Comparison of ENCODE assay signal across 20 mouse cellular contexts in genomic region chr10:41594433-41594832, GRCm38 (mm10).
DNase-seq lines count a peak whose midpoint lies in the region; ATAC-seq and TF ChIP-seq lines count a peak whose summit lies in the region.
"Had no signal": no experiment of that assay in that cellular context is flagged by ENCODE, and none has a peak within 500 bp of the region (broad histone marks: within the 10 kb centered on the region; RNA-seq: fewer than 3 reads in every experiment).

No protein-coding gene starts in this region.

- DNase-seq in forebrain, postnatal 0 days: no peak
- DNase-seq in forebrain, embryonic 11.5 days (ENCODE audit: low spot score): no peak
- no peak for DNase-seq in heart, adult 8-10 months (ENCODE audit: low spot score)
- no peak for DNase-seq in lung, adult 18-20 months
- no peak for DNase-seq in layer of hippocampus, postnatal 10 days (ENCODE audit: low spot score in 2 of 2)
- DNase-seq: adrenal gland, postnatal 10 days; cerebellum, adult 9-11 months; kidney, adult 8-10 months; thymus, postnatal 25 days had no signal

- no peaks in the 10 kb centered on the region for H3K4me1 ChIP-seq in forebrain, postnatal 0 days (ENCODE audit: insufficient read depth)
- no peaks in the 10 kb centered on the region for H3K4me1 ChIP-seq in forebrain, embryonic 11.5 days (replicated peaks; ENCODE audit: control insufficient read depth, insufficient read depth, low read length)
- peaks cover 34% of the 10 kb centered on the region for H3K4me1 ChIP-seq in heart, embryonic 16.5 days (ENCODE audit: control insufficient read depth, insufficient read depth, low read length)
- H3K4me1 ChIP-seq in lung, embryonic 16.5 days (replicated peaks; ENCODE audit: control insufficient read depth, insufficient read depth, low read length): peaks cover 10% of the 10 kb centered on the region
- H3K4me1 ChIP-seq: neural tube, embryonic 15.5 days had no signal

- no peak for TF ChIP-seq CTCF in forebrain, postnatal 0 days (IDR thresholded peaks at IDR 0.05; ENCODE audit: low read depth)

- peak; percentile 2; the same call in 1 of the 2 replicates for ATAC-seq in forebrain, postnatal 0 days
- no peak for ATAC-seq in forebrain, embryonic 11.5 days (replicated peaks; ENCODE audit: low FRiP score)
- no peak for ATAC-seq in heart, embryonic 16.5 days (replicated peaks; ENCODE audit: extremely low read depth, insufficient read depth, low FRiP score)
- no peak for ATAC-seq in lung, embryonic 16.5 days (ENCODE audit: low read depth)
- ATAC-seq: midbrain, embryonic 16.5 days had no signal

- H3K27me3 ChIP-seq in forebrain, postnatal 0 days (ENCODE audit: insufficient read depth, low read length): no peaks in the 10 kb centered on the region
- no peaks in the 10 kb centered on the region for H3K27me3 ChIP-seq in forebrain, embryonic 11.5 days (ENCODE audit: control insufficient read depth, insufficient read depth, low read length)
- no peaks in the 10 kb centered on the region for H3K27me3 ChIP-seq in heart, embryonic 16.5 days (ENCODE audit: control insufficient read depth, insufficient read depth, low read length)
- no peaks in the 10 kb centered on the region for H3K27me3 ChIP-seq in lung, embryonic 16.5 days (ENCODE audit: control insufficient read depth, insufficient read depth, low read depth, low read length)
- H3K27me3 ChIP-seq: limb, embryonic 12.5 days; megakaryocyte, embryonic 14.5 days; neural tube, embryonic 15.5 days had no signal

- H3K27ac ChIP-seq in forebrain, postnatal 0 days (ENCODE audit: low read depth, low read length): no peak overlapping the region
- H3K27ac ChIP-seq in forebrain, embryonic 11.5 days (ENCODE audit: low read depth, low read length): no peak overlapping the region
- peak overlapping the region; percentile 95 for H3K27ac ChIP-seq in heart, embryonic 16.5 days (ENCODE audit: low read length)
- H3K27ac ChIP-seq in lung, embryonic 16.5 days (ENCODE audit: low read length): peak overlapping the region; percentile 37; the same call in 1 of the 2 replicates
- H3K27ac ChIP-seq: forebrain, embryonic 10.5 days; heart, adult 2 months; hindbrain, embryonic 14.5 days; liver, embryonic 14.5 days; neural tube, embryonic 15.5 days had no signal

- no peaks in the 10 kb centered on the region for H3K36me3 ChIP-seq in forebrain, postnatal 0 days (ENCODE audit: insufficient read depth)
- H3K36me3 ChIP-seq in forebrain, embryonic 11.5 days (ENCODE audit: control insufficient read depth, insufficient read depth, low read length): no peaks in the 10 kb centered on the region
- no peaks in the 10 kb centered on the region for H3K36me3 ChIP-seq in heart, embryonic 16.5 days (ENCODE audit: control insufficient read depth, insufficient read depth)
- no peaks in the 10 kb centered on the region for H3K36me3 ChIP-seq in lung, embryonic 16.5 days (ENCODE audit: control insufficient read depth, insufficient read depth, low read length)
- H3K36me3 ChIP-seq: forebrain, embryonic 10.5 days; G1E; limb, embryonic 12.5 days; neural tube, embryonic 15.5 days had no signal

- no peak overlapping the region for H3K4me2 ChIP-seq in forebrain, postnatal 0 days (ENCODE audit: low read depth)
- H3K4me2 ChIP-seq in forebrain, embryonic 11.5 days (ENCODE audit: low read depth, low read length, severe bottlenecking): no peak overlapping the region
- no peak overlapping the region for H3K4me2 ChIP-seq in heart, embryonic 16.5 days (ENCODE audit: low read depth, low read length)
- H3K4me2 ChIP-seq in lung, embryonic 16.5 days (ENCODE audit: low read depth, low read length): no peak overlapping the region
- H3K4me2 ChIP-seq: hindbrain, embryonic 14.5 days; limb, embryonic 12.5 days; neural tube, embryonic 15.5 days had no signal

- H3K4me3 ChIP-seq in forebrain, postnatal 0 days (ENCODE audit: low read depth, low read length): no peak overlapping the region
- no peak overlapping the region for H3K4me3 ChIP-seq in forebrain, embryonic 11.5 days (ENCODE audit: low read depth, low read length)
- no peak overlapping the region for H3K4me3 ChIP-seq in heart, embryonic 16.5 days (ENCODE audit: low read length)
- H3K4me3 ChIP-seq in lung, embryonic 16.5 days (ENCODE audit: low read length): no peak overlapping the region
- H3K4me3 ChIP-seq: forebrain, embryonic 10.5 days; heart, adult 2 months; limb, embryonic 12.5 days; neural tube, embryonic 15.5 days had no signal

- H3K9me3 ChIP-seq in forebrain, postnatal 0 days (ENCODE audit: low read length): no peaks in the 10 kb centered on the region
- no peaks in the 10 kb centered on the region for H3K9me3 ChIP-seq in forebrain, embryonic 11.5 days (ENCODE audit: control insufficient read depth, low read length)
- no peaks in the 10 kb centered on the region for H3K9me3 ChIP-seq in heart, embryonic 16.5 days (replicated peaks; ENCODE audit: control insufficient read depth, low read length)
- H3K9me3 ChIP-seq in lung, embryonic 16.5 days (ENCODE audit: control insufficient read depth, low read length): no peaks in the 10 kb centered on the region
- H3K9me3 ChIP-seq: forebrain, embryonic 10.5 days; G1E; neural tube, embryonic 15.5 days had no signal

- no peak overlapping the region for H3K9ac ChIP-seq in forebrain, postnatal 0 days
- no peak overlapping the region for H3K9ac ChIP-seq in forebrain, embryonic 11.5 days (ENCODE audit: low read length)
- no peak overlapping the region for H3K9ac ChIP-seq in heart, embryonic 16.5 days (ENCODE audit: low read length)
- H3K9ac ChIP-seq in lung, embryonic 16.5 days (ENCODE audit: low read length): no peak overlapping the region
- H3K9ac ChIP-seq: hindbrain, embryonic 14.5 days; limb, embryonic 12.5 days; liver, embryonic 14.5 days; neural tube, embryonic 15.5 days had no signal

- 83% methylated on average over 8 of the region's 8 CpGs for WGBS in forebrain, postnatal 0 days
- WGBS in forebrain, embryonic 11.5 days: 89% methylated on average over 8 of the region's 8 CpGs
- 77% methylated on average over 8 of the region's 8 CpGs for WGBS in heart, embryonic 16.5 days
- WGBS in lung, embryonic 16.5 days: 74% methylated on average over 8 of the region's 8 CpGs

Comparison
In these comparisons a context has a peak if more than half of its experiments do, and no peak if none do; other contexts are left out.
1. H3K27ac ChIP-seq: peak in heart, embryonic 16.5 days (single experiment) and lung, embryonic 16.5 days (single experiment); none in forebrain, postnatal 0 days (single experiment) and forebrain, embryonic 11.5 days (single experiment).